In genomic region chr5:128811431-128811830, GRCm38 (mm10) we compare ENCODE assay signal across 29 mouse cellular contexts.
DNase-seq lines count a peak whose midpoint lies in the region; ATAC-seq and TF ChIP-seq lines count a peak whose summit lies in the region.
"Had no signal": no experiment of that assay in that cellular context is flagged by ENCODE, and none has a peak within 500 bp of the region (broad histone marks: within the 10 kb centered on the region; RNA-seq: fewer than 3 reads in every experiment).

No protein-coding gene starts in this region.

- peaks cover 29% of the 10 kb centered on the region for H3K4me1 ChIP-seq in hindbrain, embryonic 16.5 days (ENCODE audit: control insufficient read depth, insufficient read depth, low read depth, low read length)
- no peaks in the 10 kb centered on the region for H3K4me1 ChIP-seq in hindbrain, embryonic 11.5 days (replicated peaks; ENCODE audit: control insufficient read depth, insufficient read depth, low read length)
- H3K4me1 ChIP-seq: embryonic facial prominence, embryonic 13.5 days had no signal

- no peak for DNase-seq in hindbrain, embryonic 11.5 days (ENCODE audit: low spot score)
- DNase-seq in left cerebral cortex, adult 2 months (ENCODE audit: extremely low spot score in 1 of 2, low spot score in 2 of 2): no peak
- DNase-seq in left cerebral cortex, postnatal 10 days (ENCODE audit: extremely low spot score in 1 of 2, low spot score in 2 of 2): no peak
- peak; percentile 42 for DNase-seq in 3134 (ENCODE audit: extremely low read depth, insufficient read length, low spot score)
- DNase-seq in Muller cell, postnatal 12 days (ENCODE audit: inconsistent ontology term): peak; percentile 87
- DNase-seq in kidney, adult 9 months: no peak
- DNase-seq: adrenal gland, adult 2 months; adrenal gland, postnatal 14 days; cerebellum, adult 11-12 months; cerebellum, adult 8-10 months; cerebellum, postnatal 10 days; cerebellum, postnatal 36 days; embryo, embryonic 11 days; gastrocnemius, postnatal 10 days; gastrocnemius, postnatal 36 days; heart, adult 2 months; heart, postnatal 14 days; heart, postnatal 4 days had no signal

- H3K4me2 ChIP-seq in hindbrain, embryonic 16.5 days (ENCODE audit: low read length): no peak overlapping the region
- H3K4me2 ChIP-seq in hindbrain, embryonic 11.5 days (replicated peaks; ENCODE audit: low read depth, low read length): no peak overlapping the region
- H3K4me2 ChIP-seq: embryonic facial prominence, embryonic 13.5 days; forebrain, embryonic 12.5 days; forebrain, embryonic 15.5 days; heart, embryonic 13.5 days; hindbrain, embryonic 12.5 days had no signal

- no peaks in the 10 kb centered on the region for H3K9me3 ChIP-seq in hindbrain, embryonic 16.5 days (ENCODE audit: control insufficient read depth, low read length)
- no peaks in the 10 kb centered on the region for H3K9me3 ChIP-seq in hindbrain, embryonic 11.5 days (ENCODE audit: control insufficient read depth, low read length)
- H3K9me3 ChIP-seq: embryonic facial prominence, embryonic 10.5 days; embryonic facial prominence, embryonic 13.5 days; forebrain, embryonic 12.5 days; forebrain, embryonic 15.5 days; heart, embryonic 10.5 days; heart, embryonic 13.5 days; hindbrain, embryonic 12.5 days had no signal

- no peak overlapping the region for H3K4me3 ChIP-seq in hindbrain, embryonic 16.5 days (ENCODE audit: low read length)
- no peak overlapping the region for H3K4me3 ChIP-seq in hindbrain, embryonic 11.5 days (ENCODE audit: low read depth, low read length)
- no peak overlapping the region for H3K4me3 ChIP-seq in left cerebral cortex, adult 2 months
- H3K4me3 ChIP-seq: embryonic facial prominence, embryonic 10.5 days; embryonic facial prominence, embryonic 13.5 days; erythroblast, embryonic 14.5 days; forebrain, embryonic 12.5 days; forebrain, embryonic 15.5 days; heart, adult 2 months; heart, embryonic 10.5 days; heart, embryonic 13.5 days; hindbrain, embryonic 12.5 days had no signal

- WGBS in hindbrain, embryonic 16.5 days: 66% methylated on average over 6 of the region's 6 CpGs
- 90% methylated on average over 6 of the region's 6 CpGs for WGBS in hindbrain, embryonic 11.5 days

- no peak for TF ChIP-seq CTCF in left cerebral cortex, adult 2 months (IDR thresholded peaks at IDR 0.05)

- no peak overlapping the region for H3K27ac ChIP-seq in hindbrain, embryonic 16.5 days (ENCODE audit: low read depth, low read length)
- H3K27ac ChIP-seq in hindbrain, embryonic 11.5 days (ENCODE audit: low read depth, low read length): no peak overlapping the region
- peak overlapping the region; percentile 40 for H3K27ac ChIP-seq in left cerebral cortex, adult 2 months
- H3K27ac ChIP-seq: embryonic facial prominence, embryonic 10.5 days; embryonic facial prominence, embryonic 13.5 days; forebrain, embryonic 12.5 days; forebrain, embryonic 15.5 days; heart, adult 2 months; heart, embryonic 10.5 days; heart, embryonic 13.5 days; hindbrain, embryonic 12.5 days had no signal

- no peaks in the 10 kb centered on the region; the same call in 1 of the 2 replicates for H3K27me3 ChIP-seq in hindbrain, embryonic 16.5 days (replicated peaks; ENCODE audit: control insufficient read depth, insufficient read depth, low read length)
- H3K27me3 ChIP-seq in hindbrain, embryonic 11.5 days (ENCODE audit: control insufficient read depth, insufficient read depth, low read length): no peaks in the 10 kb centered on the region
- H3K27me3 ChIP-seq: forebrain, embryonic 12.5 days; forebrain, embryonic 15.5 days; hindbrain, embryonic 12.5 days had no signal

- no peak overlapping the region for H3K9ac ChIP-seq in hindbrain, embryonic 16.5 days (ENCODE audit: low read depth, low read length)
- H3K9ac ChIP-seq in hindbrain, embryonic 11.5 days (ENCODE audit: low read depth, low read length): no peak overlapping the region
- H3K9ac ChIP-seq: embryonic facial prominence, embryonic 13.5 days; forebrain, embryonic 12.5 days; forebrain, embryonic 15.5 days; heart, embryonic 13.5 days; hindbrain, embryonic 12.5 days had no signal

- H3K36me3 ChIP-seq in hindbrain, embryonic 16.5 days (ENCODE audit: control insufficient read depth, insufficient read depth, low read length): no peaks in the 10 kb centered on the region
- no peaks in the 10 kb centered on the region for H3K36me3 ChIP-seq in hindbrain, embryonic 11.5 days (ENCODE audit: control insufficient read depth, insufficient read depth, low read length)
- H3K36me3 ChIP-seq: embryonic facial prominence, embryonic 10.5 days; embryonic facial prominence, embryonic 13.5 days; forebrain, embryonic 12.5 days; forebrain, embryonic 15.5 days; heart, embryonic 10.5 days; heart, embryonic 13.5 days; hindbrain, embryonic 12.5 days had no signal

- ATAC-seq in hindbrain, embryonic 16.5 days: peak; percentile 31; the same call in 1 of the 2 replicates
- no peak for ATAC-seq in hindbrain, embryonic 11.5 days (ENCODE audit: low FRiP score)
- no peak for ATAC-seq in cerebellum, adult (ENCODE audit: insufficient number of reproducible peaks, low FRiP score, low TSS enrichment)
- ATAC-seq: CD4-positive, CD25-positive, alpha-beta regulatory T cell, adult 4 months; forebrain, embryonic 15.5 days had no signal

- intact Hi-C loops in left cerebral cortex, adult 2 months (cut with DNase I): loop anchor here (2.0 kb wide), 2 partner anchors 35 to 65 kb away; no protein-coding TSS in a partner anchor
- intact Hi-C loops in left cerebral cortex, postnatal 10 days (cut with DNase I): loop anchor here (5.0 kb wide), 2 partner anchors 141 to 161 kb away; partner anchors contain the start of gene Rimbp2

Comparison
In these comparisons a context has a peak if more than half of its experiments do, and no peak if none do; other contexts are left out.
1. DNase-seq: peak in 3134 (single experiment) and Muller cell, postnatal 12 days (single experiment); none in hindbrain, embryonic 11.5 days (single experiment), left cerebral cortex, adult 2 months (0 of 2), left cerebral cortex, postnatal 10 days (0 of 2) and kidney, adult 9 months (single experiment).